Mouse (Mus musculus) cortical plate, adult 2 months (tissue): ENCODE measurements around the gene Syt6.

Experiments
- CTCF ChIP-seq: fragments of 200-500 bp; IDR thresholded peaks from 2 replicates; pipeline ENCODE4 v1.5.1; 2011; ENCODE audit warnings: mild to moderate bottlenecking, control low read depth, low read length; ENCODE audit not compliant: insufficient read depth; ENCODE audit errors: extremely low read depth
- POLR2A ChIP-seq: fragments of 200-500 bp; IDR thresholded peaks from 2 replicates; pipeline ENCODE4 v1.6.1; 2011; ENCODE audit warnings: mild to moderate bottlenecking, low read length, control low read depth; ENCODE audit not compliant: insufficient read depth; ENCODE audit errors: extremely low read depth

- TF ChIP-seq POLR2A, result no peak
- TF ChIP-seq CTCF, result no peak
These were observed 48.8 kb upstream of the Syt6 start for GRCm38 (mm10) chr3:103526201-103526704.
